Mouse (Mus musculus) lung, embryonic 14.5 days (tissue): ENCODE measurements around the gene Fblim1. TPM values are rescaled to one million over a fixed set of nuclear protein-coding genes. Genes with fewer than 3 reads are reported as not detected.

Experiments used
- ATAC-seq: fragments of 200-750 bp; cut with Nextera tagmentation; 2 replicates; pipeline ENCODE4 v1.8.0; 2017; ENCODE audit warnings: mild to moderate bottlenecking, moderate TSS enrichment, moderate library complexity; ENCODE audit not compliant: insufficient read depth
- DNase-seq: peaks from one replicate; pipeline ENCODE4 v3.0.0-alpha.2; 2015
- H3K27ac ChIP-seq: fragments of 300-500 bp; sonication (generic); 2 replicates; pipeline ENCODE4 v1.5.1; 2014; ENCODE audit warnings: low read depth, mild to moderate bottlenecking, moderate library complexity
- H3K27me3 ChIP-seq: fragments of 300-500 bp; sonication (generic); 2 replicates; pipeline ENCODE4 v1.6.1; 2014; ENCODE audit warnings: low read length, control low read depth; ENCODE audit not compliant: insufficient read depth
- H3K36me3 ChIP-seq: fragments of 300-500 bp; sonication (generic); 2 replicates; pipeline ENCODE4 v1.6.1; 2014; ENCODE audit warnings: control low read depth; ENCODE audit not compliant: insufficient read depth
- H3K4me1 ChIP-seq: fragments of 300-500 bp; sonication (generic); 2 replicates; pipeline ENCODE4 v1.6.1; 2014; ENCODE audit warnings: antibody characterized with exemption, control low read depth; ENCODE audit not compliant: insufficient read depth
- H3K4me2 ChIP-seq: fragments of 300-500 bp; sonication (generic); 2 replicates; pipeline ENCODE4 v1.6.1; 2014; ENCODE audit warnings: mild to moderate bottlenecking
- H3K4me3 ChIP-seq: fragments of 300-500 bp; sonication (generic); 2 replicates; pipeline ENCODE4 v1.5.1; 2014; ENCODE audit warnings: low read depth, low read length
- H3K9ac ChIP-seq: fragments of 300-500 bp; sonication (generic); 2 replicates; pipeline ENCODE4 v1.6.1; 2014
- H3K9me3 ChIP-seq: fragments of 300-500 bp; sonication (generic); 2 replicates; pipeline ENCODE4 v1.6.1; 2016; ENCODE audit warnings: low read depth, low read length, control low read depth
- CTCF ChIP-seq: IDR thresholded peaks from 2 replicates; pipeline ENCODE4 v1.5.1; 2016; ENCODE audit warnings: antibody characterized with exemption, low read depth
- WGBS: fragments of 180-500 bp; shearing (Covaris S2); extraction: QIAGEN DNeasy Blood & Tissue Kit; methylation state at CpG from one replicate; pipeline ENCODE4 v1.1.7; 2014; 5-methylcytosine and 5-hydroxymethylcytosine counted together
- polyA plus RNA-seq: library from polyadenylated mRNA; unstranded; fragments of >200 nt; fragmentation: Nextera tagmentation; extraction: Ambion mirVana; gene quantifications from 2 replicates; pipeline ENCODE4 v1.2.1, GENCODE M21; 2014

Fblim1 gene
- polyA plus RNA-seq, 1 experiment from 2014 or later, result 89.2 TPM

GRCm38 (mm10) chr4:141636693-141637092 is 30.8 kb upstream of the Fblim1 start:
- Histone ChIP-seq H3K4me3 (no peak overlapping the region), H3K36me3 (peaks cover 93% of the 10 kb centered on the region), H3K4me2 (no peak overlapping the region), H3K27me3 (no peaks in the 10 kb centered on the region), H3K9me3 (no peaks in the 10 kb centered on the region), H3K27ac (no peak overlapping the region), H3K4me1 (no peaks in the 10 kb centered on the region), H3K9ac (no peak overlapping the region)
- no peak for DNase-seq
- ATAC-seq, result no peak
- TF ChIP-seq CTCF, result no peak
- WGBS, result 93% methylated on average over 5 of the region's 5 CpGs

- Histone ChIP-seq H3K36me3 (peaks cover 93% of the 10 kb centered on the region), H3K4me2 (no peak overlapping the region), H3K4me3 (no peak overlapping the region), H3K9me3 (no peaks in the 10 kb centered on the region), H3K4me1 (no peaks in the 10 kb centered on the region), H3K27me3 (no peaks in the 10 kb centered on the region), H3K9ac (no peak overlapping the region), H3K27ac (no peak overlapping the region)
- no peak for TF ChIP-seq CTCF
- ATAC-seq, result no peak
- DNase-seq, result no peak
- 83% methylated on average over 9 of the region's 9 CpGs for WGBS
These were observed 30.1 kb upstream of the Fblim1 start for GRCm38 (mm10) chr4:141635991-141636390.

GRCm38 (mm10) chr4:141632111-141632873 is 26.4 kb upstream of the Fblim1 start:
- Histone ChIP-seq H3K4me1 (no peaks in the 10 kb centered on the region), H3K27ac (no peak overlapping the region), H3K27me3 (no peaks in the 10 kb centered on the region), H3K4me3 (no peak overlapping the region), H3K9me3 (no peaks in the 10 kb centered on the region), H3K36me3 (peaks cover 95% of the 10 kb centered on the region), H3K4me2 (no peak overlapping the region), H3K9ac (no peak overlapping the region)
- no peak for TF ChIP-seq CTCF
- DNase-seq (peak; percentile 34), ATAC-seq (no peak; the same call in 1 of the 2 replicates)
- WGBS, result 83% methylated on average over 21 of the region's 21 CpGs

GRCm38 (mm10) chr4:141631250-141631649 is 25.4 kb upstream of the Fblim1 start:
- H3K4me1 ChIP-seq, result no peaks in the 10 kb centered on the region
- H3K9me3 ChIP-seq, result no peaks in the 10 kb centered on the region
- no peak overlapping the region for H3K4me3 ChIP-seq
- TF ChIP-seq CTCF, result no peak
- H3K36me3 ChIP-seq, result peaks cover 95% of the 10 kb centered on the region
- H3K9ac ChIP-seq, result no peak overlapping the region
- no peak overlapping the region for H3K4me2 ChIP-seq
- H3K27ac ChIP-seq, result no peak overlapping the region
- DNase-seq (no peak), ATAC-seq (no peak)
- WGBS, result 91% methylated on average over 20 of the region's 20 CpGs
- no peaks in the 10 kb centered on the region for H3K27me3 ChIP-seq

- Histone ChIP-seq H3K4me3 (no peak overlapping the region), H3K36me3 (peaks cover 95% of the 10 kb centered on the region), H3K9me3 (no peaks in the 10 kb centered on the region), H3K9ac (no peak overlapping the region), H3K4me1 (no peaks in the 10 kb centered on the region), H3K27ac (no peak overlapping the region), H3K27me3 (no peaks in the 10 kb centered on the region), H3K4me2 (no peak overlapping the region)
- no peak for DNase-seq
- 91% methylated on average over 11 of the region's 11 CpGs for WGBS
- no peak for TF ChIP-seq CTCF
- ATAC-seq, result no peak; the same call in 1 of the 2 replicates
These were observed 24.1 kb upstream of the Fblim1 start for GRCm38 (mm10) chr4:141630021-141630420.

- no peak overlapping the region for H3K9ac ChIP-seq
- H3K27ac ChIP-seq, result no peak overlapping the region
- no peaks in the 10 kb centered on the region for H3K4me1 ChIP-seq
- H3K27me3 ChIP-seq, result no peaks in the 10 kb centered on the region
- peaks cover 83% of the 10 kb centered on the region for H3K36me3 ChIP-seq
- no peak for DNase-seq
- no peak overlapping the region for H3K4me2 ChIP-seq
- no peak for ATAC-seq
- no peaks in the 10 kb centered on the region for H3K9me3 ChIP-seq
- WGBS, result 63% methylated on average over 14 of the region's 14 CpGs
- TF ChIP-seq CTCF, result no peak
- no peak overlapping the region for H3K4me3 ChIP-seq
These were observed 22.8 kb upstream of the Fblim1 start for GRCm38 (mm10) chr4:141628661-141629060.

- H3K9me3 ChIP-seq, result no peaks in the 10 kb centered on the region
- no peaks in the 10 kb centered on the region for H3K4me1 ChIP-seq
- peaks cover 73% of the 10 kb centered on the region for H3K36me3 ChIP-seq
- H3K4me2 ChIP-seq, result no peak overlapping the region
- H3K27me3 ChIP-seq, result no peaks in the 10 kb centered on the region
- no peak overlapping the region for H3K4me3 ChIP-seq
- WGBS, result 86% methylated on average over 5 of the region's 5 CpGs
- no peak overlapping the region for H3K27ac ChIP-seq
- no peak overlapping the region for H3K9ac ChIP-seq
- no peak for ATAC-seq
- no peak for DNase-seq
- TF ChIP-seq CTCF, result no peak
These were observed 21.6 kb upstream of the Fblim1 start for GRCm38 (mm10) chr4:141627502-141627901.
